Mouse (Mus musculus) E14TG2a.4 (cell line): ENCODE data around the gene Rad54l2.

Source experiments
- CTCF ChIP-seq: conservative IDR thresholded peaks from 2 replicates; pipeline ENCODE4 v1.5.1; 2014; ENCODE audit warnings: low read length
- NANOG ChIP-seq: IDR thresholded peaks from 2 replicates; pipeline ENCODE4 v1.6.1; 2014; ENCODE audit warnings: borderline replicate concordance, low read length, mixed read lengths
- POU5F1 ChIP-seq: IDR thresholded peaks from 2 replicates; pipeline ENCODE4 v1.6.1; 2014; ENCODE audit warnings: low read length, borderline replicate concordance

GRCm38 (mm10) chr9:106659935-106660334 is 129.1 kb downstream of the Rad54l2 start:
- TF ChIP-seq CTCF (no peak), NANOG (no peak), POU5F1 (no peak)
